Mouse (Mus musculus) naive thymus-derived CD4-positive, alpha-beta T cell, adult 2 months (primary cell): ENCODE data around the gene Eml6.
"Not testable (repeated sequence)": the region's sequence is repeated elsewhere in the genome, so short reads cannot be mapped to it uniquely, and the experiment has no call there.

Experiments used
- DNase-seq: peaks from one replicate; pipeline ENCODE4 v3.0.0-alpha.2; 2011; ENCODE audit warnings: low read depth

Eml6 gene

DNA sequence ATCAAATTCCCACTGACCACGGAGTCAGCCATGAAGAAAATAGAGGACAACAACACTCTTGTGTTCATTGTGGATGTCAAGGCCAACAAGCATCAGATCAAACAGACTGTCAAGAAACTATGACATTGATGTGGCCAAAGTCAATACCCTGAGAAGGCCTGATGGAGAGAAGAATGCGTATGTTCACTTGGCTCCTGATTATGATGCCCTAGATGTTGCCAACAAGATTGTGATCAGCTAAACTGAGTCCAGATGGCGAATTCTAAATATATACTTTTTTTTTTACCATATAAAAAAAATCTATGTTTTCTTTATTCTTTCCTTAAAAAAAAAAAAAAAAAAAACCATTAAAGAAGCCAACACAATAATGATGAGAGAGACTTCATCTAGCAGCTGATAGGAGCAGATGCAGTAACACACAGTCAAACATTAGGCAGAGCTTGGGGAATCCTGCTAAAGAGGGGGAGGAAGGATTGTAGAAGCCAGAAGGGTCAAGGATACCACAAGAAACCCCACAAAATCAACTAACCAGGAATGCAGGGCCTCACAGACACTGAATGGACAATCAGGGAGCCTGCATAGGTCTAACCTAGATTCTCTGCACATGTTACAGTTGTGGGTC lies 185.1 kb downstream of the Eml6 start:
- DNase-seq, result no peak

DNA sequence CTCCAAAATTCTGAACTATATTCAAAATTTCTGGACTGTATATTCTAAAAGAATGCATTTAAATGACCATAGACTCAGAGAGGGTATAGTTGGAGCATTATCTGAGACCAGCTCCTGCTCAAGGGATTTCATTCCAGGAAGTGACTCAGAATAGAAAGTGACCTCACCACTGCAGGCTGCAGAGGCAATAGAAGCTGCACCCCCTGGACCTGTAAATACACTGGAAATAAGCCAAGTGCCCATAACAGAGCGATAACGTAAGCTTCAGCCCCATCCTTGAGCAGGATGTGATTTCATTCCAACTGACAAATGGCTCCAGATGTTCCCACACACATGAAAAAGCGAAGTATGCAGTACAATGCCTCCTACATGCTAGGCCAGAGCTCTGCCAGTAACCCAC lies 186.1 kb downstream of the Eml6 start:
- DNase-seq, result no peak

DNA sequence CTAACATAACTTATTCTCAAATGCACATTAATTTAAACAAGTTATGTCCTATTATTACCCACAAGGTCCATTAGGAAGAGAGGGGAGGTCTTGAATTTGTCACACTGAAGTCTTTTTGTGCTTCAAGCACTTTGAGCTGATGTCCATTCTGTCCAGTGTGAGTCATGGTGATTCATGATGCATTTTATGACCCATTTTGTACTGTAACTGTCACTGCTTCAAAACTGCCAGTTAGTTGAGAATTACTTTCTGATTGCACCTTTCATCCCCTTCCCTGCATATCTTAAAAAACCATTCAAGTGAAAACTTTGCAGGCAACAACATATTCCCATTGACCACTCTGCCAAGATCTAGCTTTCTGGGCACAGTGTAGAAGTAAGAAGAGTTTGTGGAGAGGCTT lies 188.8 kb downstream of the Eml6 start:
- no peak for DNase-seq

DNA sequence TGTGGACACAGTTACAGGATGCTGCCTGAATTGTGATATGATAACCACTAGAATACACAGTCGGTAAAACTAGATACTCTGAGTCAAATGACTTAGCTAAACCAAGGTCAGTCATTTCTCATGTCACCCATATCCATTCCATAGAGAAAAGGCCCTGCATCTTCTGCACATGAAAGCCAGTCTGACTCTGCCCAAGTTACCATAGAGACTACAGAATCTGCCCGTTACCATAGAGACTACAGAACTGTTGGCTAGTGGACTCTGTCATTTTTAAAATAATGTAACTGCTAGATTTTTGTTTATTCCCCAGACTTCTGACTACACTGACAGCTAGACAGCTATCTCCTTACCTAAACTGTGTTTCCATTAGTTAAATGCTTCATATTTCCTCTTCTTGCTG lies 198.1 kb downstream of the Eml6 start:
- no peak for DNase-seq

DNA sequence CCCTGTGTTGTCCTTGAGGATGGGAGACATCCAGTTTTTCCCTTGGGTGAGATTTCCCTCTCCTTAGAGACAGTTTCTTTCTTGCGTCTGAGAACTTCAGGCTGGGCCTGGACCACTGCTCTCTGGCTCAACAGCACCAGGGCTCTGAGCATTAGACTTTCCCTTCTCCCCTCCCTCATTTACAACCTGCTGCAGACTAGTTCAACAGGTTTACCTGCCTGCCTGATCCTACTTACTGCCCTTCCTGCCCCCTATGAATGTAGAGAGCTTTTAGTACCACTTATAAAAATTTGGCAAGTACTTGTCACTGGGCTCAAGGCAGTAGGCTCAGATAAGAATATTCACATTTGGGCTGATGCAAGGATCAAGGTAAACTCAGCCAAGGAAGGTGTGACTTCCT lies 199.8 kb downstream of the Eml6 start:
- no peak for DNase-seq

DNA sequence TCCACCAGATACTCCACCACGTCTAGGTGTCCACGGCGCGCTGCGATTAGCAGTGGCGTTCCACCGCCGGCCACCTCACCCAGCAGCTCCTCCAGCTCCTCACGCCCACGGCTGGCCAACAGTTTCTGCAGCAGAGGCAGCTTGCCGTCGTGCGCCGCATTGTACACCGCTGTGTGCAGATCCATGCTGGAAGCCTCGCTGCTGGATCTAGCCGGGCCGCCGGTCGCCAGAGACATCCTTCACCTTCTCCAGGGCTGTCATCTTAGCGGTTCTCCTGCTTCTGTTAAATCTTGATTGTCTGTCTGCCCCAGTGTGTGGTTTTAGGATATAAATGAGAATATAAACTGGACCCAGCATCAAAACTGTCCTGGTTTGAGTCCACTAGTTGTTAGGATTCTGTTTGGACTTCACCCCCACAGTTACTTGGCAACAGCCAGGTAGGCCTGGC lies 200.5 kb downstream of the Eml6 start, which contains the start of gene 4931440F15Rik:
Gene 4931440F15Rik, minus strand, starts transcription at position 398 of the 448 bp plus-strand sequence.
- not testable (repeated sequence) for DNase-seq

DNA sequence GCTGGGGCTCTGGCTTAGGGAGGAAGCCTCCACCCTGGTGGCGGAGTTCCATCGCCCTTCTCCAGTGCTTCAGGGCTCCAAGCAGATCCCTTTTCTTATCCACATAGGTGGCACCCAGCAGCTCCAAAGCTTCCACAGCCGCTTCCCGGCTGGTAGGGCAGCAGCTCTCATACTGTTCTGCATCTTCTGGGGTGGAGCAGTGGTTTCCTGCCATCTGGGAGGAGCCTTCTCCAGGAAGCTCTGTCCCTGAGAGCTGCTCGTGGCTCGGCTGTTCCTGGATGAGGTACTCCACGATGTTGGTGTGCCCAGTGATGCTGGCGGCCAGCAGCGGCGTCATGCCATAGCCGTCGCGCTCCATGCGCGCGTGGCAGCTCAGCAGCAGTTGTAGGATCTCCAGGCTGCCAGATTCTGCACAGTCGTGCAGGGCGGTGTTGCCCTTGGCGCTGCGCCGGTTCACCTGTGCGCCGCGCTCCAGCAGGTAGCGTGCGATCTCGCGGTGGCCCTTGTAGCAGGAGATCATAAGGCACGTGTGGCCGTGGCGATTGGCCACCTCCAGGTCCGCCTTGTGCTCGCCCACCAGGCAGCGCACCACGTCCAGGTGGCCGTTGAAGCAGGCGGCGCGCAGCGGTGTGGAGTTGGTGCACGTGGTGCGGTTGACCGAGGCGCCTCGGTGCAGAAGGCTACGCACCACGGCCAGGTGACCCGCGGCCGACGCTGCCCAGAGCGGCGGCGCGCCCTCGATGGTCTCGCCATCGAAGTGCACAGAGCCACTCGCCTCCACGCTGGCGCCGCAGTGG lies 201.2 kb downstream of the Eml6 start:
- not testable (repeated sequence) for DNase-seq

DNA sequence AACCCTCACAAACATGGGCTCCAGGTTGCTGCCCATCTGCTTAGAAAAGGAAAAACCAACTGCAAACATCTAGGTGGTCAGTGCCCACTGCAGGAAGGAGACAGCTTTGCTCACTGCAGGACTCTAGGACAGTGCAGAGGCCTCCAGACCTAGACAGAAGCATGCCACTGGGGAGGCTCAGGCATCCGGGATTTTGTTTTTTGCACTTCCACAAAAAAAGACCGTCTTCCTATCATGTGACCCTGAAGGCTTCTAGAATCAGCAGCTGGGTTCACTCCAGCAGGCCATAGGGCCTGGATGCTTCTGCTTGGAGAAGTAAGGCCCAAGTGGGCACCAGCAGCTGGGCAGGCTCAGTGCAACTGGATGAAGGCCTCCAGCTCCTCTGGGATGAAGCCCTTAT lies 202.7 kb downstream of the Eml6 start:
- no peak for DNase-seq

DNA sequence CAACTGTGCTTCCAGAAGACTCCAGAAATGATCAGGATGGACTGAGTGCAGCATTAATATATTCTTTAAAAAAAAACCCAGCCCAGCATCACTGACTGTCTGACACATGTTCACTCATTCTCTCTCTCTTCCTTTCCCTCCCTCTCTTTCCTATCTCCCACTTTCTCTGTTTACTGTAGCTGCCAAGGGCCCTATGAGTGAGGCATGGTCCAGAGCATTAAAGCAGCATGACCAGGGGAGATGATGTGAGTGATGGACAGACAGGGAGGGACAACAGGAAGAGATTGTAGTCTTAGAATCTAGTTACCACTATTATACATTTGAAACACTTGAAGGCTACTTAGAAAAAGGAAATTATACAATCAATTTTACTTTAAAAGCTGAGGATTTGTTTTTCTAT lies 210.2 kb downstream of the Eml6 start:
- DNase-seq, result no peak

DNA sequence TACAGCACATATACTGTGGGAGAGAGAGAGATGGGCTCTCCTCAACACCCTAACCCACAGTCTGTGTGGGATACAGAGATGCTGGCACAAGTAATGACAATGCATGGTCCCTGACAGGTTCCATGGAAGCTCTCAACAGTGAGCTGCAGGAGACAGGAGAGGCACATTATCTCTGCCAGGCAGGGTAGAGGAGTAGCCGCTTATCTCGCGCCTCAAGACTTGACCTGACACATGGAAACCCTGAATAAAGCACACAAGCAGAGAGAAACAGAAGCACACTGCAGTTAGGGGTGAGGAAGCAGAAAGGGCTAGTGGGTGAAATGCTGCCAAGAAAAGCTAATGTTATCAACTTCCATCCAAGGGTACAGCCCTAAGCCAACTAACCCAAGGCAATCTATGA lies 210.6 kb downstream of the Eml6 start:
- DNase-seq, result no peak

DNA sequence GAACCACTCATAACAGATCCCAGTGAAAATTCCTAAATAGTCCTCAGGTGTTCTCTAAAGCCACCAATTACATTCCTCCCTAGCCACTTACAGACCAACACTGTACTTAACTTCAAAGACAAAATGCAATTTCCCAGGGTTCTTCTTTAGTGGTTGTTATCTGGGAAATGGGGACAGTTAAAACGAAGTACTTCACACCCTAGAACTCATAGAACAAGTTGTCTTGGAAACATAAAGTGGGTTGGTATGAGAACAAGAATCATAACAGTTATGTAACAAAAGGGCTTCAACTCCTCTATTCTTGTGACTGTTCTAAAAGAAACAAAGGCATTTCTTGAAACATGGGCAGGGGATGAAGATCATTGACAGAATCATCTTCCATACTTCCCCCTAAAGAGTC lies 212.6 kb downstream of the Eml6 start:
- DNase-seq, result no peak

DNA sequence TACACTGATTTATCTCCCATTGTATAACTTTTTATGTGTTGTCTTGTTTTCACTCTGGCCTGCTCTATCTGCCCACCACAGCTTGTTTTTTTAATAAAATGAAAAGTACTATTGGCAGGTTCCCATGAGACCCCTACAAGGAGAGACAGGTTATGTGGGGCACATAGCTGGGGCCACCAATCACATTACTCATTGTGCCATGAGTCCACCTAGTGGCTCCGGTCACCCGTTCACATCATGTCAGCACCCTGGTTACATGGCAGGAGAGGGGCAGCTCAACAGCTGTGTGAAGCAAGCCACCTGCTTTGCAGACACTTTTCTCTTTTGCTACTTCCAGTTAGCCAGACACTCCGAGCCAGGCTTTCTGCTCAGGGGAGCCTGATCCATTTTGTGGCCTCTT lies 213.4 kb downstream of the Eml6 start:
- no peak for DNase-seq

DNA sequence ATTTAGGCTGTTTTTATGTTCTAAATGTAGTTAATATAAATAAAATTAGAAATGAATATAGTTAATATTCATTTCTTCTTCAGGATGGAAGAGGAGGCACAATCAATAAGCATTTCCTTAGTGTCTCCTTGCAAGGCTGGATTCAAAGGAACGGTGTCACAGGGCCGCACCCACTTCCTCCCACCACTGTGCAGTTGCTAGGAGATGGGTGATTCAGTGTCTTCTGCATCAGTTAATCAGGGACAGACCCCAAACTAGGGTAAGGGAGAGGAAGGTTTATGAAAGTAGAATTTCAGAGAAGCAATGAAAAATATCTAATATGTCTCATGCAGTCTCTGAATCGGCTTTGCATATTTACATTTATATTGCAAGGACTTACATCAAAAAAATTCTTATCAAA lies 215.5 kb downstream of the Eml6 start:
- DNase-seq, result no peak

DNA sequence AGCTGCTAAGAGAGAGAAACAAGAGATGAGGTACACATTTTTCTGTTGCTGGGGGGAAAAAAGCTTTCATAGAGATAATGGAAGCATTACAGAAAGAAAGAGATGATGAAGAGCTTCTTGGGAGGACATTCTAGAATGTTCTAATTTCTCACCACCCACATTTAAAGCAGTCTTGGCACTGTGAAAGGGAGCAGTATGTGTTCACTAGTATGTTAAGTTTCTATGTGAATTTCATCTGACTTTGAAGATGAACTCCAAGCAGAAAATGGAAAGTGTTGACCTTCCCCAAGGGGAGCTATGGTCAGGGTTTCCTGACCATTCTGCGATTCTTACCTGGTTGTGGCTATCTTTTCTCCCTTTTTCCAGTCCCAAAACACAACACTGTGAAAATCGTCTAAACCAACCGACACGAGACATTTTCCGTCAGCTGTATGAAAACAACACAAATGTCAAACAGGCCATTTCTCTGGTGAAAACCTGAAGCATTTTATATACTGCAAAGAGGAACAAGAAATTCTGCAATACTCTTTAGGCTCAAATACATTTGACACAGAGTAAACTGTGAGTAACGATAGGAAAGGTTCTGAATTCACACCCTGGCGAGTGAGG lies 216.7 kb downstream of the Eml6 start:
- no peak for DNase-seq

DNA sequence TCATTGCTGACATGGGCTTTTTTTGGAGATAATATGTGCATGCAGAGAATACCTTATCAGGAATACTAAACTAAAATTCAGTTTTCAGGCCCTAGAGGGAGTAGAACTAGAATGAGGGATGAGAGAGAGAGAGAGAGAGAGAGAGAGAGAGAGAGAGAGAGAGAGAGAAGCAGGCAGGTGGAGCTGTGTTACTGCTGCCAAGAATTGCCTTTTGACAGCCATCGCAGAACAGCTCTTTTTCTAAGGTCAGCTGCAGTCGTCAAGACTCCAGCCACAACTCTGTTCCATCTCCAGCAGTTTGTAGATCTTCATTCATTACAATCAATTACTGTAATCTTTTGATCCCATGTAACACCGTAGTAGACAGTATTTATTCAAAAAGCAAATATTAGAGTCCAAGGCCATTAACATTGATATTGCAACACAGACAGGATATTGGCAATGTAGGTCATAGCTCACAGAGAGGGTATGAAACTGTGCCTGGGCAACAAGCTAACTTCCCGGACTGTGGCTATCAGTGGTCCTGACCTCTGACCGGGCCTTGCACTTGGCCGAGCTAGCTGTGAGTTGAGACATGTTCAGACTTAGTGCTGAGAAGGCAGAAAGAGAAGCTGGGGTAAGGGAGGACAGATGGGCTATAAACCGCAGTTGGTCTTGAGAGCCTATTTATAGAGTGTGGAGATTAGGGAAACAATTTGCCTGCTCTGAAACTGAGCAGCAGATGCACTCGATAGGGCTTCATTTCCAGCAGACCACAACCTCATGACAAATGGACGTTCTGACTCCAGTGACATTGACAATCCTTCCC lies 217.5 kb downstream of the Eml6 start:
- no peak for DNase-seq

DNA sequence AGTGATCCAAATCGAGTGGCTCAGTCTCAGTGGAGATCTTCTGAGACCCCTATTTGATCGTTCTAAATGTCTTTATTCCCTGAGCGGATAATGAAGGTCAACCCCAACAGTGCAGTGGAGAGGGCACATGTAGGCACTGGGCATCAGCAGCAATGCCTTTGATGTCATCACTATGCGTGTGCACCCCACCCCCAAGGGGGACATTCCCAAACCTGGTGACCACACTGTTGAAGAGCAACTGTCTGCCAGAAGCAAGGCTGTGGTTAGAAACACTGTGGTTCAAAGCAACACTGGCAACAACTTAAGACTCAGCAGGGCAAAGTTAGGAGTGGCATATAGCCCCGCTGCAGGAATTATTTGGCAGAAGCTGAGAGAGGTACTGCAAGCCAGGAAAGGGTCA lies 218.5 kb downstream of the Eml6 start:
- no peak for DNase-seq

DNA sequence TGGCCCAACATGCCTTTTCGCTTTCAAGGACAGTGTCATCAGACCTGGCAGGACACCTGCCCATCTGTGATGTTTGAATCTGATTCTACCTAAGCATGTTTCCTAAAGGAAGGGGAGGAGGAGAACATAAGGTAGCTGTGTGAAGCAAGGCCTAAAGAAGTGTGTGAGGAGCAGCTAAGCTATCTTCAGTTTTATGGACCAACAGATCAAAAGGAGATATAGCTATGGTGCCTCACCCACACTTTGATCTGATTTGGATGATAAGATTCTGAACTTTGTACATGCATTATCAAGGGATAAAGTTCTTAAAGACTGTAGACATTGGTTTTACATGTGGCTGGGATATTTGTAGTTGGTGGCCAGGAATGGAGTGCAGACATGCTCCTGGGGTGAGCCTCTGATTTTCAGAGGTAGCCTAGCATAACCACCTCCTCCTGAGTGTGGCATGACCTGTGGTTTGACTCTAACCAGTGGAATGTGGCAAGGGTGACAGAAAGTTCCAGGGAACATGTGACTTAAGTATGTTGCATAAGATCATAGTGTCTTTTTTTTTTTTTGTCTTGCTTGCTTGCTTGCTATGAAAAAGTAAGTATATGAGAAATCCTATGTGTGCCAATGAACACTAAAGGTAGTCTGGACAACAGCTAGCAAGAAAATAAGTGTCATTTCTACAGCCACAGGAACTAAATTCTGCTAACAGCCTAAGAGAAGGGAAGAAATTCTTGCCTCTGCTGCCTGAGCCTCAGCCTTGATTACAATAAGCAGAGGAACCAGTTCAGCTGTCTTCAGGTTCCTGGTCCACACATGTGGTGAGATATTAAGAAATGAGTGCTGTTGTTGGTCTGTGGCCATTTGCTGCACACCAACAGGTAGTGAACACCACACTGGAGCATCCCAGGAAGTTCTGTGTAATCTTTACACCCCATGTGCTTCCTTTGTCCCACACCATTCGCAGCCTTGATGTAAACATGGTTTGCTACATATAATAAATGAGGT lies 224.1 kb downstream of the Eml6 start:
- DNase-seq, result no peak

DNA sequence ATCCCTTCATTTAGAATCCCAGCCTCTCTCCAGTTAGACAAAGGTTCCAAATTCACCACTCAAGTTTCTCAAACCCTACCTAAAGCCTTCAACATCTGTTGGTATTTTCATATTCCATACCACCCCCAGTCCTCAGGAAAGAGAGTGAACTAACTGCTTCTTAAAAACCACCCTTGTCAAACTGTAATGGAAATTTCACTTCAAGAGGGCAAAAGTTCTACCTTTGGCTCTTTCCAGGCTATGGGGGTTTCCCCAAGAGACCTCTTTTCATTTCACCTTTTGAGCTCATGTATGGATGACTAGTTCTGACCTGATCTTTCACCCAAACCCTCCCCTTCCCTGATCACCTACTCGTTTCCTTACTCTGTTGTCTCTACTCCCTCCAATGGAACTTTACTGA lies 226.0 kb downstream of the Eml6 start:
- no peak for DNase-seq

DNA sequence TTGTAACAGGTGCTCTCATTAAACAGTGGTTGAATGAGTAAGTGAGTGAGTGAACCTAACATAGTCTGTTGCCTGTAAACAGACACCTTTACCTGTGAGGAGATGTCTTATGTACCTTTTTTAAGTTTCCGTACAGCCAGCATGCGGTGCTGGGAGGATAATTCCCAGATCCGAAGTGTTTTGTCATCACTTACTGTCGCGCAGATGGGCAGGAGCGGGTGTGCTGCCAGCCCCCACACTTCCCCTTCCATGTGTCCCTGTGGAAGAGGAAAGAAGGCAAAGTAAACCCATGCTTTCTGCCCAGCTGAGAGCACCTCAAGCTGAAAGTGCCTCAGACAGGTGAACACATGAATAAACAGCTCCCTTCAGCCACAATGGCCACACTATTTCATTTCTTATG lies 230.7 kb downstream of the Eml6 start:
- DNase-seq, result no peak

DNA sequence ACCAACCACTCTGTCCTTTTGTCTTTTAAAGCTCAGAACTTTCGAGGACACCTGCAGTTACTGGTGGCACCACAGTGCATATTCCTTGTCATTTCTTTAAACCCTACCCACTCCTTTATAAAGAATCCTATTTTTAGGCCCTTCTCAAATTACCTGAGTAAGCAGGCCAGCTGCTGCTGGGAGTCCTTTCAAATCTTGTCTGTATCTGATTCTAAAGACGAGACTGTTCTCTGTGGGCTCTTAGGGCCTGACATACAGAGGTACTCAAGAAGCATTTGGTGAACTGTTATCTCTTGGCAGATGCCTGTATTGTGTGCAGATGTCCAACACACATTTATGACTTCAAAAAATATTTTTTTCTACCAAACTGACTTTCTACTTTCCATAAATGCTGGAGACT lies 231.4 kb downstream of the Eml6 start:
- DNase-seq, result no peak

DNA sequence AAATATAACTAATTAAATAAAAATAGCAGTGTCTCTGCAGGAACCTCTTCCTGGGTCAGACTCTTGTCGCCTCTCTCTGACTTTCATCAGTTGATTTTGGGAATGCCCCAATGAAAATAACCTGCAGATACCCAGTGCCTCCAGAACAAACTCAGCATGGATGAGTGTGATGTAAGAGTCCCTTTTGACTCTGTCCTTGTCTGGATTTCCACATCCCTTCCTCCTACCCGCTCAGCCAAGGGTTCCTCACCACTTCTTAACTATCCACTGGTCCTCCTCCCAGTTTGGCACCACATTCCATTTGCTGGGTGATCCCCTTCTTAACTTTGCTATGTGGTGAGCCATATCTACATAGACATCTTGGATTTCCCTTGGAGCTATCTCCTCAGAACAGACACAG lies 235.0 kb downstream of the Eml6 start:
- no peak for DNase-seq
